Mouse (Mus musculus): ENCODE results near the gene Gpr139. TPM values are rescaled to one million over a fixed set of nuclear protein-coding genes. Genes with fewer than 3 reads are reported as not detected.

Gpr139 gene
- total RNA-seq (2021) = 1 to 10 TPM in 1 of 2 experiments, under 1 TPM in 1; 0.46 to 1.3 TPM

DNA sequence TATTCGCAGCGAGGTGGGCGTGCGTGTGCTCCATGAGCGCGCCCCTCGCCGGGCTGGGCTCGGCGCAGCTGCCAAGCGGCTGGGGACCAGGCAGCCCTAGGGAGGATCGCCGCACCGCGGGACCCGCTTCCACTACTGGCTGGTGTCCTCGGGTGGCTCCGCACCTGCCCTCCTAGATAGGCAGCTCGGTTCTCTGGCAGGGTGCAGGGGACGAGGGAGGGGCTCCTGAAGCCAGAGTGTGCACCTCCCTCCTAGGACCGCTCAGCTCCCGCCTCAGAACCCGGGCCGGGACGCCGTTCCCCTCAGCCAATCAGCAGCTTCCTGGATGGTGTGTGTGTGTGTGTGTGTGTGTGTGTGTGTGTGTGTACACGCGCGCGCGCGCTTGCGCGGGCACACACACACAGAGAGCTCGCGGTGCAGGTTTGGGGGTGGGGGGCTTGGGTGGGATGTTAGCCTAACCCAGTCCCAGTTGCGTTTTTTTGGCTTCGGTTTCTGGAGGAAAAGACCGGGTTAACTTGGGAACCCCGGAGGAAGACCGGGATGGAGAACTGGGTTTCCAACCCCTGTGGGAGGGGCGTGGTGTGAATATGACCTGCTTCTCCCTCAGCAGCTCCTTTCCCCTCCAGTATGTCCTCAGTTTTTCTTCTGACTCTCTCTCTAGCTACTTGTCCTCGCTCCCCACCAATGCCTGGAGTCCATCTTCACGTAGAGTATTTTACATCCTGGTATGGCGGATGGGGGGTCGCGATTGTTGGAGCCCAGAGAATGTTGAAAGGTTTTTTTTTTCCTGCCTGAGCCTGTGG lies at the start of gene Gpr139:
TSS of gene Gpr139 (minus strand) at position 263 of the 803 bp plus-strand sequence.
- intact Hi-C loops (cut with DNase I) = no loop called here
- DNase-seq (ENCODE audit: low spot score in 2 of 2) = peak; percentile 31 to 35

DNA sequence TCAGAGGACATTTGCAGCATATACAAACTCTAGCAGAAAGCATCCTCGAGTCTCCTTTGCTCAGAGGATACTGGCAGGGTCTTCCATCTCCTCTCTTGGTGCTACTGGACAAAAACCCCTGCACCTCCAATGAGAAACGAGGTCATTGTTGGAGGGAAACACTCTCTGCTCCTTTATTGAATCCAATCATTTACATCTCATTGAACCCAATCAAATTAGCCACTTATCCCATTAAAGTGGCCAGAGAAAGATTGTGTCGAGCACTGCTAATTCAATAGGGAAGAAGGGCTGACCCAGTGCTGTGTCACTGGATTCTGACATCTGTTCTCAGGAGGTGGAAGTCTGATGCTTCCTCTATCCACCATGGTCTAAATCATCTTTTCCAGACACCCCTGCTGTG lies 46.6 kb upstream of the Gpr139 start:
- intact Hi-C loops (cut with DNase I) = no loop called here
- DNase-seq (ENCODE audit: low spot score in 2 of 2) = no peak

DNA sequence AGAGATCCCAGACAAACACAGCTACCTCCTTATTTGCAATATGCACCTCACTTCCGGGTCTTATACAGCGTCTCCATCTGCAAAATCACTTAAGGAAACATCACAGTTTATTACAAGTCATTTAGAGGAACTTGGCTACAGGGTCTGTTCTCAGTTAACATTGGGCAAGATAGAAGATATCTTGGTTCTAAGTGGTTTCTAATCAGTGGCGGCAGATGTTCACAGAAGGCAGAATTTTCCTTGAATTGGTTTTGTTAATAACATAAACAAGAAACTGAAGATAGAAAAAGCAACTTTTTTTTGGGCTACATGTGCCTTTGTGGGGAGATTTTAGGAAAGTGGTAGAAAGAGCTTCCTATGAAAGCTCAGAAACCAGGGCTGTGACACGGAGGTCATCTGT lies 38.3 kb upstream of the Gpr139 start:
- intact Hi-C loops (cut with DNase I) = no loop called here
- DNase-seq (ENCODE audit: low spot score in 2 of 2) = no peak

DNA sequence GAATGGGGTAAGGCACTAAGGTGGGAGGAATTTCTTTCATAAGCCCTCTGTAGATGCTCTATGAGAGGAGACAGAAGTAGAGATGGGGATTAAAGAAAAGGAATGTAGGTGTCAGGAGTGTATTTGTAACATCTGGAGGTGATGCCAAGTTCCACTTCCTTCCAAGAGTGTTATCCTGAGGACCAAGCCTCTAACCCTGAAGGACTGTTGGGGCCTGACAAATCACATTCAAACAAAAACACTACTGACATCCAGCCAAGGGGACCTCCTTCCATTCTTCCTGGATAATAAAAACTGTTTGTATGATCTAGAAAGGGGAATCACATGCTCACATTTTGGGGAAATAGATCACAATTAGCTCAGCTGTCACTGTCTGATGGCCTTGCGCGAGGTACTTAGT lies 34.7 kb upstream of the Gpr139 start:
- no peak for DNase-seq (ENCODE audit: low spot score in 2 of 2)
- intact Hi-C loops (cut with DNase I) = no loop called here

DNA sequence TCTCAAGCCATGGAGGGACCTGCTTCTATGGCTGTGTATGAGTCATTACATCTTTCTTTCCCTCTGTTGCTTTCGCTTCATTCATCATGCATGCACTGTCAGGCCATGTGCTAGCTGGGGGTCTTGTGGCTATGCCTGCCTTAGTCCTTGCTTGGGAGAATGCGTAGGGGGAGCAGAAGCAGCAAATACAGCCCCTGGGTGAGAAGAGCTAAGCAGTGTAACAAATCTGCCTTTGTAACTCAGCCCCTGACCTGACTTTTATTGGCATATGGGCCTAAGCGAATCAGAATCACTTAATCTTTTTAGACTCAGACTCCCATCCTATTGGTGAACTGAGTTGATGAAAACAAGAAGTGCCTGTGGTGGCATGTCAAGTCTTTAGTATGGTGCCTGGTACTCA lies 22.8 kb upstream of the Gpr139 start:
- no peak for DNase-seq (ENCODE audit: low spot score in 2 of 2)

DNA sequence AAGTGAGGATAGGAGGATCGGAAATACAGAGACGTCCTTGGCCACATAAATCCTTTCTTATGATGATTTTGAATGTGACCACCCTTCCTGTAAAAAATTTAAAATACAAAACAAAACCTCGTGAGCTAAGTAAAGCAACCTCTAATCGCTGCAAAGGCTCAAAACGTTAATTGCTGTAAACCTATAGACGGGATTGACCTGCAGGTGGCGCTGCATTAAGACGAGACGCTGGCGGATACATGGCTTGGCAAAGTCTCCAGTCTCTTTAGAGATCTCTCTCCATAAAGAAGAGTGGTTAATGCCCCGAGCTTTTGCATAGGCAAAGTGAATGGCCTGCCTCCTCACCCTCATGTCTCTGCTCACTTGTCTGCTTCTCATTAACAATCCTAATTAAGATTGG lies 2.0 kb upstream of the Gpr139 start:
- intact Hi-C loops (cut with DNase I) = loop anchor here (2.0 kb wide), 1 partner anchor 240 kb away; no protein-coding TSS in a partner anchor
- DNase-seq (ENCODE audit: low spot score in 2 of 2) = peak; percentile 54 to 59

More for the DNA sequence above, 22.8 kb upstream of the Gpr139 start:
- intact Hi-C loops (cut with DNase I) = no loop called here

DNA sequence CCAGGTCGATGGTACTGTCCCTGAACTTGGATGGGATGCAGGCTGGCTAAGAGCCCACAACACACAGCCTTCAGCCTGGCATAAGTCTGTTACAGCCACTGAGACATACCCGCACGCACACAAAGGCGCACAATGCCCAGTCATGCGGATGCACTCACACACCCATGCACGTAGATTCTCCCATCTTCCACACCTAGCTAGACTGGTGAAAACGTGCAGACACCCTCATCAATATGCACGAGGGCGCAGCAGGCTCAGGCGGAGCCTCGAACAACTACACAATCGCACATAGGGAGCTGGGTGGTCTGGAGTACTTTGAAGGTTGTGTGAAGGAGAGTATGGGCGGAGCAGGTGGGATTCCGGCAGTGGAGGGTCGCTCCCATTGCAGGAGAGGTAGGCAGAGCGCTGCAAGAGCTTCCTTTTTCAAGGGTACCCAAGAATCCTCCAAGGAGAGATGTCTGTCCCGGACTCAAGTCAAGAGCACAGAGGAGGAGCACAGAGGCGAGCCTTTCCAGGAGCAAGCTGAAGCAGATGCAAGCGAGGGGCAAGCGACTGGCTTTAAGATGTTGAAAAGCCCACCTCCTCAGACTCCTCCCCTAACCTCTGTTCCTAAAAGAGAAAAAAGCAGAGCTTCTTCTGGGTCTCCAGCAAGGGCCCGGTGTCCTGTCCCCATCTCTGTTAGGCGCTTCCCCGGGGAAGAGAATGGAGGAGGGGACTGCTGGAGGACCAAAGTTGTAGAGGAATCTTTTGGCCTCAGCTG lies 958 bp upstream of the Gpr139 start:
- intact Hi-C loops (cut with DNase I) = no loop called here
- DNase-seq (ENCODE audit: low spot score in 2 of 2) = peak in 1 of 2 experiments; percentile 4

DNA sequence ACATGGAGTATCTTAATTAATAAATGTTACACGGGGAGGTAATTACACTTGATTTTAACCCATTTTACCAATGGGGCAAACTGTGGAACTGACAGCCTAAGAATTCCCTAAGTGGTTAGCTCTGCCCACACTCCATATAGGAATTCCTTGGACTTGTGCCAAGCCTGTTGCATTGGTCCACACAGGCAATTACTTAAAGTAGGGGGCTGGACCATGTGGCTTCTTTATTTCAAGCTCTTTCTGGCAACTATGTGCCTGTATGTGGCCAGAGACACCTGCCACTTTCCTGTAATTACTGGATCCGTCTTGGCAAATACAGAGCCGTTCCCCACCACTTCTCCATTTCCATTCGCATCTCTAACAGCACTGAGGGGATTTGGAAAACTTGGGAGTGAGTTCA lies 3.4 kb downstream of the Gpr139 start:
- no peak for DNase-seq (ENCODE audit: low spot score in 2 of 2)
- intact Hi-C loops (cut with DNase I) = no loop called here

DNA sequence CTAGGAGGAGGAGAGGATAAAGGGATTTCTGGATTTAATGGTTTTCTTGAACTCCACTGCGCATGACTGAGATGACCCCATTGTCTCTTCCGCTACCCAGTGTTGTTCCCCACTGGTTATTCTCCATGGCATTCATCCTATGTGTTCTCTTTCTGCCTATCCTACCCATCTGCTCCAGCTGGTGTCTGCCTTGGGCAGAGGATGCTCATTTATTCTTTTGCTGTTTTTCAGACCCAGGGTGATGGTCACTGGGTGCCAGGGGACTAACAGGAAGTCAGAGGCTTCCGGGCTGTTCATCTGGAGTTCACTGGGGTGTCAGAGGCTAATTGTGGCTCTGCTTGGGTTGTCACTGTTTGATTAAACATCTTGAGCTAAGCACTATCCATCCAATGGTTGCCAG lies 24.4 kb downstream of the Gpr139 start:
- intact Hi-C loops (cut with DNase I) = no loop called here
- DNase-seq (ENCODE audit: low spot score in 2 of 2) = no peak

DNA sequence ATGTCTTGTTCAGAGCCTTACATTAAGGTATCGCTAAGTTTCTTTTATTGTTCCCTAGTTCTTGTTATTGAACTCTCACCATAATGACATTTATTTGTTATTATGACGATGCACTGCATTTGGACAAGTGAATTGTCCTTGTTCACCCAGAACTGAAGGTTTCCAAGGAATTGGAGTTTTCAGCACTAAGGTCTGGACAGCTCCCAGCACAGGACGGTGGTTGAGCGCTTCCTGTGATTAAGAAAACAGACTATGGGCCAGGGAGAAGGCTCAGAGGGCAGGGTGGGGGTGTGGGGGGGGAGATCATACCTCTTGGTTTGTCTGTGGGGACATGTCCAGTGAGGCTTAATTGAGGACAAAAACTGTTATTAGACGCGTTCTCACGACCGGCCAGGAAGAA lies 72.6 kb downstream of the Gpr139 start:
- DNase-seq (ENCODE audit: low spot score in 2 of 2) = no peak
- intact Hi-C loops (cut with DNase I) = no loop called here

DNA sequence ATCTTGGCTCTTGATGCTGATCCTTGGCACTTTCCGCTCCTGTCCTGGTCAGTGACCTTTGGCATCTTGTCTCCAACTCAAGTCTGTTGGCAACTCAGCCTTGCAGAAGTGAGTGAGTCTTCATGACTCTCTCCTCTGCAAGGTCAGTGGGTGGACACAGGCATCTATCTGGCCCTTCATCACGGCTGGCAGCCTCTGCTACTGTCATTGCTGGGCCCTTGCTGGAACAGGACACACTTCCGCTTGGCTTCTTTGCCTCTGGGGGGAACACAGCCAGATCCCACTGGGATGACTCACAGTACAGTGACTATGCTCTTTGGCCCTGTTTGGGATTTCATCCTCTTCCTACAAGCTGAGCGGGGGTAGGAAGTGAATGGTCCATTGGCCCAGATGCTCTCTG lies 78.5 kb downstream of the Gpr139 start:
- intact Hi-C loops (cut with DNase I) = no loop called here
- no peak for DNase-seq (ENCODE audit: low spot score in 2 of 2)

DNA sequence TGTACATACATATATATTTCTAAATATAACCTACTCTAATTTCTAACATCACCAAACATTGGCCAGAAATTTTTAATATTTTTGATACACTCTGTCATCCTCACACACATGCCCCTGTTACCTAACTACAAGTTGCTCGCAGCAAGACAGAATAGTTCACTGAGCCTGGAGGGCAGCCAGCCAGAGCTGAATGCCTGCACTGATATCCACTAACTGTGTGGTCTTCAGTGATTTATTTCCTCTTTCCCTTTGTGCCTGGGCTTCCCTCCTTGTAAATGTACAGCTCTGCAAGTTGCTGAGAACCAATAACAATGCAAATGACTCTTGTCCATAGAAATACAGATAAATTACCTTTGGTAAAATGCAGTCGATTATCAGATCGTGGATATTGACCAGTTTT lies 87.8 kb downstream of the Gpr139 start:
- intact Hi-C loops (cut with DNase I) = no loop called here
- no peak for DNase-seq (ENCODE audit: low spot score in 2 of 2)

Other genes with a start within 250 kb of the Gpr139 start
- 10 to 100 TPM; 98.0 to 99.8 TPM for gene Gprc5b, start 189.4 kb downstream of the Gpr139 start, total RNA-seq (2021)

Data from left cerebral cortex, postnatal 25 days (tissue).